ENCODE assay signal across 24 mouse cellular contexts in the genomic region with DNA sequence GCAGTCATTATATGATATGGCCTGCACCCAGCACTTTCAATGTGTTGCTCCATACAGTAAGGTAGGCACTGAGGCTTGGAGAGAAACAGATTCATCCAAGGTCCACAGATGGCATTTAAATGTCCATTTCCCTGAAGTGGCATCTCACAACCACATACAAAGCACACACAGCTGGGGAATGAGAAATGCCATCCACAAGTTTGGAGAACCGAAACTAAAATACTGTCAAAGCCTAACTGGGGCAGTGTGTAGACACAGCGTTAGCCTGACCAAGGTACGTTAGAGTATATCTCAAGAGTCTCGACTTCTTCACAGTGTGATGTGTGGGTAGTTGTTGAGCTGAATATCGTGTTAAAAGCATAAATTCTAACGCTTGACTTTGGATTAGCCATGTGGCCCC.
DNase-seq lines count a peak whose midpoint lies in the region; ATAC-seq and TF ChIP-seq lines count a peak whose summit lies in the region.
"Had no signal": no experiment of that assay in that cellular context is flagged by ENCODE, and none has a peak within 500 bp of the region (broad histone marks: within the 10 kb centered on the region; RNA-seq: fewer than 3 reads in every experiment).

No protein-coding gene starts in this region.

- H3K4me1 ChIP-seq in heart, embryonic 10.5 days: peaks cover 15% of the 10 kb centered on the region
- H3K4me1 ChIP-seq in CH12.LX (ENCODE audit: control insufficient read depth in 1 of 2, insufficient read depth in 2 of 2): peaks cover 0 to 32% of the 10 kb centered on the region in 2 experiments; a peak in 2 of 4 replicates
- H3K4me1 ChIP-seq: embryonic facial prominence, embryonic 15.5 days had no signal

- H3K9ac ChIP-seq in CH12.LX (ENCODE audit: insufficient read depth, low read depth): no peak overlapping the region
- H3K9ac ChIP-seq: embryonic facial prominence, embryonic 13.5 days; embryonic facial prominence, embryonic 15.5 days; forebrain, embryonic 13.5 days had no signal

- no peaks in the 10 kb centered on the region for H3K36me3 ChIP-seq in heart, embryonic 10.5 days
- H3K36me3 ChIP-seq in CH12.LX (replicated peaks in 1 of 2; ENCODE audit: control insufficient read depth in 1 of 2, insufficient read depth in 1 of 2, low read length in 1 of 2): no peaks in the 10 kb centered on the region
- H3K36me3 ChIP-seq: embryonic facial prominence, embryonic 13.5 days; embryonic facial prominence, embryonic 15.5 days; G1E had no signal

- TF ChIP-seq CTCF in CH12.LX (conservative IDR thresholded peaks at IDR 0.05 in 1 of 2, IDR thresholded peaks at IDR 0.05 in 1 of 2; ENCODE audit: low read depth in 2 of 2, low read length in 2 of 2): no peak

- peak; percentile 42 for DNase-seq in heart, adult 11 months
- no peak for DNase-seq in heart, embryonic 10.5 days (ENCODE audit: low spot score)
- peak; percentile 74 for DNase-seq in CH12.LX (ENCODE audit: extremely low read depth)
- DNase-seq in left cerebral cortex, adult 18-20 months (ENCODE audit: low spot score in 2 of 2): no peak
- DNase-seq in retina, postnatal 1 day: no peak
- no peak for DNase-seq in urinary bladder, adult 18-20 months (ENCODE audit: low spot score in 2 of 2)
- DNase-seq: adrenal gland, adult 8-10 months; adrenal gland, postnatal 14 days; adrenal gland, postnatal 36 days; cerebellum, adult 11-12 months; cerebellum, adult 2 months; cerebellum, adult 9-10 months; cerebellum, postnatal 10 days; cerebellum, postnatal 25 days had no signal

- peak; percentile 82 for TF ChIP-seq EP300 in CH12.LX (IDR thresholded peaks at IDR 0.05; ENCODE audit: low read length)

- no peak overlapping the region for H3K4me3 ChIP-seq in heart, embryonic 10.5 days
- no peak overlapping the region for H3K4me3 ChIP-seq in CH12.LX (replicated peaks in 1 of 3; ENCODE audit: low read depth in 2 of 3, low read length in 2 of 3, poor library complexity in 1 of 3)
- H3K4me3 ChIP-seq: embryonic facial prominence, embryonic 13.5 days; embryonic facial prominence, embryonic 15.5 days; erythroblast, embryonic 14.5 days; forebrain, embryonic 13.5 days had no signal

- no peaks in the 10 kb centered on the region for H3K9me3 ChIP-seq in heart, embryonic 10.5 days
- H3K9me3 ChIP-seq in CH12.LX (replicated peaks; ENCODE audit: low read length): no peaks in the 10 kb centered on the region
- H3K9me3 ChIP-seq: embryonic facial prominence, embryonic 13.5 days; embryonic facial prominence, embryonic 15.5 days; forebrain, embryonic 13.5 days; G1E had no signal

- in situ Hi-C loops in CH12.LX (cut with MboI; ENCODE audit: low pct_ligation_motif_present, low pct_unique_long_range_greater_than_20kb, low sequenced_read_pairs): no loop called here

- H3K27me3 ChIP-seq in heart, embryonic 10.5 days (ENCODE audit: insufficient read depth, poor library complexity, severe bottlenecking): no peaks in the 10 kb centered on the region
- H3K27me3 ChIP-seq in CH12.LX (replicated peaks): no peaks in the 10 kb centered on the region
- H3K27me3 ChIP-seq: embryonic facial prominence, embryonic 13.5 days; embryonic facial prominence, embryonic 15.5 days had no signal

- H3K27ac ChIP-seq in heart, embryonic 10.5 days: no peak overlapping the region
- H3K27ac ChIP-seq in CH12.LX (ENCODE audit: insufficient read depth, low read depth): no peak overlapping the region
- H3K27ac ChIP-seq: embryonic facial prominence, embryonic 13.5 days; embryonic facial prominence, embryonic 15.5 days; forebrain, embryonic 13.5 days had no signal

- no peak for TF ChIP-seq RAD21 in CH12.LX (IDR thresholded peaks at IDR 0.05; ENCODE audit: low read depth, low read length)

- peak overlapping the region; percentile 50 for H3K4me2 ChIP-seq in CH12.LX (ENCODE audit: insufficient read depth, low read depth, poor library complexity, severe bottlenecking)
- H3K4me2 ChIP-seq: embryonic facial prominence, embryonic 13.5 days; embryonic facial prominence, embryonic 15.5 days; forebrain, embryonic 13.5 days had no signal

- 83% methylated on average over 6 of the region's 6 CpGs for WGBS in heart, embryonic 10.5 days

- dilution Hi-C loops in CH12.LX (cut with MboI; ENCODE audit: extremely low pct_ligation_motif_present, extremely low pct_unique_long_range_greater_than_20kb, low sequenced_read_pairs): no loop called here

- ATAC-seq in common myeloid progenitor, adult 5-6 weeks (replicated peaks; ENCODE audit: low read depth, poor library complexity, severe bottlenecking): peak; percentile 71
- peak; percentile 73 for ATAC-seq in megakaryocyte, adult 5-6 weeks (ENCODE audit: poor library complexity, severe bottlenecking)
- ATAC-seq: activated CD4-positive, CD25-positive, alpha-beta regulatory T cell, adult 4 months; forebrain, embryonic 13.5 days; forebrain, embryonic 16.5 days; Patski had no signal

- H3K79me2 ChIP-seq in CH12.LX (replicated peaks; ENCODE audit: control insufficient read depth, extremely low read depth, insufficient read depth, poor library complexity, severe bottlenecking): no peaks in the 10 kb centered on the region

- no peak for TF ChIP-seq POLR2A in CH12.LX (IDR thresholded peaks at IDR 0.05; ENCODE audit: low read depth, low read length)

TF ChIP-seq in CH12.LX, 34 proteins besides CTCF, POLR2A, EP300 and RAD21:
- TF ChIP-seq TCF12 (IDR thresholded peaks at IDR 0.05; ENCODE audit: low read depth, low read length): no peak
- TF ChIP-seq IRF4 (IDR thresholded peaks at IDR 0.05; ENCODE audit: low read depth, low read length): peak; percentile 71
- TF ChIP-seq ZKSCAN1 (IDR thresholded peaks at IDR 0.05; ENCODE audit: borderline replicate concordance, low read depth, low read length): no peak
- no peak for TF ChIP-seq HCFC1 (IDR thresholded peaks at IDR 0.05; ENCODE audit: low read depth, low read length)
- TF ChIP-seq MAFK (IDR thresholded peaks at IDR 0.05; ENCODE audit: insufficient replicate concordance, low read length): no peak
- TF ChIP-seq BHLHE40 (IDR thresholded peaks at IDR 0.05; ENCODE audit: low read depth, low read length): no peak
- TF ChIP-seq E2F4 (IDR thresholded peaks at IDR 0.05; ENCODE audit: insufficient replicate concordance, low read depth, low read length): no peak
TF ChIP-seq in CH12.LX: peak in this region for 1.

Comparison
In these comparisons a context has a peak if more than half of its experiments do, and no peak if none do; other contexts are left out.
1. DNase-seq: peak in heart, adult 11 months (single experiment) and CH12.LX (single experiment); none in heart, embryonic 10.5 days (single experiment), left cerebral cortex, adult 18-20 months (0 of 2), retina, postnatal 1 day (single experiment) and urinary bladder, adult 18-20 months (0 of 2).